Mouse (Mus musculus) frontal cortex, postnatal 14 days (tissue): ENCODE results near the gene Gm3776.
"Not testable (repeated sequence)": the region's sequence is repeated elsewhere in the genome, so short reads cannot be mapped to it uniquely, and the experiment has no call there.

ENCODE experiments used
- DNase-seq, 2 experiments: peaks; one replicate each; pipeline ENCODE4 v3.0.0; 2022; ENCODE audit warnings: low spot score in 2 of 2

Gm3776 gene

GRCm38 (mm10) chr9:78292462-78292861 is 35.5 kb downstream of the Gm3776 start:
- DNase-seq = not testable (repeated sequence)

GRCm38 (mm10) chr9:78293683-78294082 is 36.8 kb downstream of the Gm3776 start:
- not testable (repeated sequence) for DNase-seq

DNA sequence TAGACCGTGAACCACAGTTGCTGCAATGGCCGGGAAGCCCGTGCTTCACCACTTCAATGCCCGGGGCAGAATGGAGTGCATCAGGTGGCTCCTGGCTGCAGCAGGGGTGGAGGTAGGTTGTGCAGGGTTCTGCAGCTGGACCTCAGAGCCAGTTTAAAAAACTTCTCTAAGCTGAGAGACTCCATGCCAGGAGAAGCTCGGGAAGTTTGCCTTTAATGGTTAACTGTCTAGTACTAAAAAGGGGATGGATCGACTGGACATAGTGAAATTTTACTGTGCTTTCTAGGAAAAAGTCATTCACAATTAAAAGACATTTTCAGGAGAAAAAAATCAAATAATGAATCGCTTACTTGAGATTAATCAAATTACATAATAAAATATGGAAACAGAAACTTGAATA is 37.9 kb downstream of the Gm3776 start:
- not testable (repeated sequence) for DNase-seq

- peak in 1 of 2 experiments; percentile 8 for DNase-seq
Observed at GRCm38 (mm10) chr9:78296089-78296488, 39.2 kb downstream of the Gm3776 start.

- DNase-seq = no peak
Observed at GRCm38 (mm10) chr9:78298232-78298631, 41.3 kb downstream of the Gm3776 start.

DNA sequence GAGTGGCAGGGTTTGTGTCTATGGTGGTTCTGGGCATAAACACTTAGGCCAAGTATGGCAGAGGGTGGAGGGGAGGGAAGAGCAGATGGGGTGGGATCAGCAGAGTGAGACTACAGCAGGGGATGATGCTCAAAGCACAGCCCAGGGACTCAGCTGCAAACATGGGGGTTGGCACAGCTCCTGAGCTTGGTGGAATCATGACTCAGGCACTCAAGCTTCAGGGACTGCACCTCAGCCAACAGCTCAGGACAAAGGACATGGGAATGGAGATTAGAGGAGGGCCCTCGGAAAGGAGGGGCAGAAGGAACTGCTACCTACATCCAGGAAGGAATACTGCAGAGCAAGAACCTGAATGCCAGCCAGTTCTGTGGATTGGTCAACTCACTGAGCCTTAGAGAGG is 42.2 kb downstream of the Gm3776 start:
- DNase-seq = not testable (repeated sequence)

- DNase-seq = not testable (repeated sequence)
Observed at GRCm38 (mm10) chr9:78308122-78308521, 51.2 kb downstream of the Gm3776 start.

- DNase-seq = no peak
Observed at GRCm38 (mm10) chr9:78314696-78315095, 57.8 kb downstream of the Gm3776 start, which contains the start of gene Omt2a. Gene Omt2a (minus strand): TSS chr9:78314796.
